Comparison of ENCODE assay signal across 15 mouse cellular contexts in the genomic region with DNA sequence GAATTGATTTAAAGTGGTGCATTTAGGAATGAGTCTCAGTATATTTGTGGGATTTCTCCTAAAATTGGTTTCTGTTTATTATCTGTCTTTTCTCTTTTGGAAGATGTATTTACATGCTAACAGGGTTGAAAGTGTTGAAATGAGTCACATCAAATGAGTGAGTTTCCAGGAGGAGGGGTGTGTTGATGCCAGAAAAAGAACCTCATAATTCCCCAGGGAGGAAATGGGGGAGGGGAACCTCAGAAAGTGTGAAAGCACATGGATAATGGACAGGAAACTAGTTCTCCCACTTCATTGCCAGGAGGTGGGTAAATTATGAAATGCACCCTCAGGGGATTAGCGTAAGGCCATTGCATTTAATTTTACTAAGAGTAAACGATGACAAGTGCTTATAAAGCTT. TPM values are rescaled to one million over a fixed set of nuclear protein-coding genes. Genes with fewer than 3 reads are reported as not detected.
DNase-seq lines count a peak whose midpoint lies in the region; ATAC-seq lines count a peak whose summit lies in the region.
"Had no signal": no experiment of that assay in that cellular context is flagged by ENCODE, and none has a peak within 500 bp of the region (broad histone marks: within the 10 kb centered on the region; RNA-seq: fewer than 3 reads in every experiment).

No protein-coding gene starts in this region.

- intact Hi-C loops in heart, postnatal 36 days (cut with DNase I): no loop called here

- no peak for ATAC-seq in limb, embryonic 11.5 days (ENCODE audit: insufficient number of reproducible peaks, low FRiP score, low TSS enrichment, low read depth)
- ATAC-seq: lung, postnatal 0 days; midbrain, embryonic 15.5 days had no signal

- no peak overlapping the region for H3K27ac ChIP-seq in limb, embryonic 11.5 days (replicated peaks; ENCODE audit: low read depth, low read length)
- no peak overlapping the region for H3K27ac ChIP-seq in limb, embryonic 10.5 days
- H3K27ac ChIP-seq: hindbrain, embryonic 14.5 days; midbrain, embryonic 15.5 days; stomach, embryonic 15.5 days had no signal

- peak; percentile 81 for DNase-seq in heart, adult 11 months
- no peak for DNase-seq in heart, postnatal 36 days
- DNase-seq in limb, embryonic 11.5 days (ENCODE audit: low spot score): peak; percentile 32
- no peak for DNase-seq in limb, embryonic 10.5 days (ENCODE audit: low spot score)
- DNase-seq in embryo, embryonic 10.5 days (ENCODE audit: low spot score): peak; percentile 54
- peak; percentile 19 for DNase-seq in retina, embryonic 14.5 days (ENCODE audit: low spot score)
- DNase-seq in urinary bladder, postnatal 4 days (ENCODE audit: low spot score in 2 of 2): no peak
- DNase-seq: gastrocnemius, postnatal 10 days; kidney, postnatal 10 days had no signal

- no peak overlapping the region for H3K4me2 ChIP-seq in limb, embryonic 11.5 days (ENCODE audit: low read depth, severe bottlenecking)
- H3K4me2 ChIP-seq: hindbrain, embryonic 14.5 days; midbrain, embryonic 15.5 days; stomach, embryonic 15.5 days had no signal

- H3K36me3 ChIP-seq in limb, embryonic 11.5 days (ENCODE audit: control insufficient read depth, insufficient read depth, low read length): no peaks in the 10 kb centered on the region
- no peaks in the 10 kb centered on the region for H3K36me3 ChIP-seq in limb, embryonic 10.5 days
- H3K36me3 ChIP-seq: midbrain, embryonic 15.5 days; stomach, embryonic 15.5 days had no signal

- H3K9me3 ChIP-seq in limb, embryonic 11.5 days (ENCODE audit: control insufficient read depth, low read length): no peaks in the 10 kb centered on the region
- no peaks in the 10 kb centered on the region for H3K9me3 ChIP-seq in limb, embryonic 10.5 days (replicated peaks)
- H3K9me3 ChIP-seq: midbrain, embryonic 15.5 days; stomach, embryonic 15.5 days had no signal

- no peaks in the 10 kb centered on the region for H3K4me1 ChIP-seq in limb, embryonic 11.5 days (ENCODE audit: control insufficient read depth, insufficient read depth, low read length)
- peaks cover 28% of the 10 kb centered on the region for H3K4me1 ChIP-seq in limb, embryonic 10.5 days
- H3K4me1 ChIP-seq: stomach, embryonic 15.5 days had no signal

- no peak overlapping the region for H3K9ac ChIP-seq in limb, embryonic 11.5 days (ENCODE audit: low read length)
- H3K9ac ChIP-seq: hindbrain, embryonic 14.5 days; midbrain, embryonic 15.5 days; stomach, embryonic 15.5 days had no signal

- no peaks in the 10 kb centered on the region for H3K27me3 ChIP-seq in limb, embryonic 11.5 days (ENCODE audit: control insufficient read depth, insufficient read depth, low read length)
- no peaks in the 10 kb centered on the region for H3K27me3 ChIP-seq in limb, embryonic 10.5 days (ENCODE audit: low read depth, poor library complexity, severe bottlenecking)
- H3K27me3 ChIP-seq: midbrain, embryonic 15.5 days; stomach, embryonic 15.5 days had no signal

- H3K4me3 ChIP-seq in limb, embryonic 11.5 days (ENCODE audit: low read depth, low read length): no peak overlapping the region
- no peak overlapping the region for H3K4me3 ChIP-seq in limb, embryonic 10.5 days
- H3K4me3 ChIP-seq: midbrain, embryonic 15.5 days; stomach, embryonic 15.5 days had no signal

- WGBS in limb, embryonic 11.5 days: 53% methylated on average over 2 of the region's 2 CpGs
- WGBS in limb, embryonic 10.5 days: 54% methylated on average over 2 of the region's 2 CpGs

RNA-seq across cellular contexts. Expression of a gene that starts 16.7 kb away (rescaled TPM):
- total RNA-seq in heart, postnatal 36 days (2021): not detected
- not detected in 2 replicates for polyA plus RNA-seq in limb, embryonic 11.5 days (2014; fragmentation: Nextera tagmentation; extraction: Ambion mirVana)
- not detected in 2 replicates for polyA plus RNA-seq in limb, embryonic 10.5 days (2016; fragmentation: Nextera tagmentation; extraction: Ambion mirVana)
- total RNA-seq: gastrocnemius, postnatal 10 days; left cerebral cortex, adult 8-10 months had no signal
- polyA plus RNA-seq: cortical plate, adult 2 months; lung, postnatal 0 days; midbrain, embryonic 15.5 days had no signal

Comparison
In these comparisons a context has a peak if more than half of its experiments do, and no peak if none do; other contexts are left out.
1. DNase-seq: peak in heart, adult 11 months (single experiment), limb, embryonic 11.5 days (single experiment), embryo, embryonic 10.5 days (single experiment) and retina, embryonic 14.5 days (single experiment); none in heart, postnatal 36 days (0 of 2), limb, embryonic 10.5 days (single experiment) and urinary bladder, postnatal 4 days (0 of 2).